Mouse (Mus musculus) stomach, embryonic 15.5 days (tissue): ENCODE measurements around the gene Acox1. TPM values are rescaled to one million over a fixed set of nuclear protein-coding genes. Genes with fewer than 3 reads are reported as not detected.

Experiments
- ATAC-seq: fragments of 200-750 bp; cut with Nextera tagmentation; 2 replicates; pipeline ENCODE4 v1.8.0; 2017; ENCODE audit warnings: low read depth, moderate number of reproducible peaks, moderate TSS enrichment; ENCODE audit not compliant: insufficient read depth, low FRiP score
- H3K27ac ChIP-seq: fragments of 300-500 bp; sonication (generic); 2 replicates; pipeline ENCODE4 v1.5.1; 2015; ENCODE audit warnings: mild to moderate bottlenecking, inconsistent platforms
- H3K27me3 ChIP-seq: fragments of 300-500 bp; sonication (generic); replicated peaks from 2 replicates; pipeline ENCODE4 v1.6.1; 2015; ENCODE audit warnings: inconsistent platforms
- H3K36me3 ChIP-seq: fragments of 300-500 bp; sonication (generic); 2 replicates; pipeline ENCODE4 v1.6.1; 2015; ENCODE audit warnings: inconsistent platforms
- H3K4me1 ChIP-seq: fragments of 300-500 bp; sonication (generic); 2 replicates; pipeline ENCODE4 v1.6.1; 2015; ENCODE audit warnings: inconsistent platforms
- H3K4me2 ChIP-seq: fragments of 300-500 bp; sonication (generic); 2 replicates; pipeline ENCODE4 v1.6.1; 2015; ENCODE audit warnings: mild to moderate bottlenecking, inconsistent platforms
- H3K4me3 ChIP-seq: fragments of 300-500 bp; sonication (generic); replicated peaks from 2 replicates; pipeline ENCODE4 v1.5.1; 2015; ENCODE audit warnings: inconsistent platforms
- H3K9ac ChIP-seq: fragments of 300-500 bp; sonication (generic); 2 replicates; pipeline ENCODE4 v1.6.1; 2015; ENCODE audit warnings: inconsistent platforms
- H3K9me3 ChIP-seq: fragments of 300-500 bp; sonication (generic); 2 replicates; pipeline ENCODE4 v1.6.1; 2016; ENCODE audit warnings: inconsistent platforms
- WGBS: fragments of 180-500 bp; shearing (Covaris S2); methylation state at CpG from one replicate; pipeline ENCODE4 v1.1.7; 2015; 5-methylcytosine and 5-hydroxymethylcytosine counted together
- polyA plus RNA-seq: library from polyadenylated mRNA; unstranded; fragments of >200 nt; fragmentation: Nextera tagmentation; extraction: Ambion mirVana; gene quantifications from 2 replicates; pipeline ENCODE4 v1.2.1, GENCODE M21; 2015

Acox1 gene
- polyA plus RNA-seq, 1 experiment from 2014 or later, result 33.6 TPM

DNA sequence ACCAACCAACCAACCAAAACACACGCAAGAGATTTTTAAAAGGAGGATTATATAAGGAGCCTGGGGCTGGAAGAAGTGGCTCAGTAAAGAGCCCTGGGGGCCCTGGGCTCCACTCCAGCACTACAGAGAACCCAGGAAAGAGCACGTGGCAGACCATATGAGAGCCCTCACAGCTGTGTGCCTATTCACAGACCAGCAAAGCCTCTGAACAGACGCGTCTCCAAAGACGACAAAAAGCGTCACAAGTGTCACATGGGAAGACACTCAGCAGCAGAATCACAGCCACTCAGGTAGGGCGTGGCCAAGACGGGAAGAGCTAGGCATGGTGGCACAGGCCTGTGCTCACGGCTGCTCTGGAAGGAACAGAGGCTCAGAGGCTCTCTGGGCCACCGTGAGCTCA, 36.7 kb downstream of the Acox1 start:
- no peaks in the 10 kb centered on the region for H3K9me3 ChIP-seq
- H3K27ac ChIP-seq, result peak overlapping the region; percentile 68
- WGBS, result 73% methylated on average over 10 of the region's 10 CpGs

DNA sequence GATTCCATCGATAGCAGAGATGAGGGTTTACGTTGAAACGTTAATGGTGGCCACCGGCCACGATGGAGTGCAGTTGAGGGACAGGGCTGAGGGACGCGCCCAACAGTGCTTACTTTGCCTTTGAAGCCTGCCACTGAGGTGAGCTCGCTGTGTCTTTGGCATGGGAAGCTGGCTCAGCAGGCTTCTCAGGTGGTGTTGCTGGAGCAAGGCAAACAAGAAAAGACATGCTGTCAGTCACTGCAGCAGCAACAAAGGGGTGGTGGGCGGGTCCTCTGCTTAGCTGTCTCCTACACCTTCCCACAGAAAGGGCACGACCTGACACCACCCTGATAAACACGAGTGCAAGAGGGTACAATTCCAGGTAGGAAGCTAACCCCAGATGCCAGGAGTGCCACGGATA, 37.5 kb downstream of the Acox1 start:
- Histone ChIP-seq H3K4me1 (peaks cover 4% of the 10 kb centered on the region), H3K9ac (no peak overlapping the region), H3K9me3 (no peaks in the 10 kb centered on the region), H3K36me3 (peaks cover 11% of the 10 kb centered on the region; the same call in 1 of the 2 replicates), H3K4me2 (no peak overlapping the region; the same call in 1 of the 2 replicates), H3K4me3 (no peak overlapping the region), H3K27ac (peak overlapping the region; percentile 68; the same call in 1 of the 2 replicates), H3K27me3 (no peaks in the 10 kb centered on the region)
- 42% methylated on average over 12 of the region's 12 CpGs for WGBS
- ATAC-seq, result 0 out of 2 replicates have a peak, but pooled peaks have one; percentile 27

More for the DNA sequence above, 36.7 kb downstream of the Acox1 start:
- H3K4me3 ChIP-seq, result no peak overlapping the region
- H3K27me3 ChIP-seq, result no peaks in the 10 kb centered on the region
- peaks cover 12% of the 10 kb centered on the region for H3K4me1 ChIP-seq
- 0 out of 2 replicates have a peak, but pooled peaks have one; percentile 24 for ATAC-seq
- H3K9ac ChIP-seq, result no peak overlapping the region
- H3K36me3 ChIP-seq, result peaks cover 6% of the 10 kb centered on the region; the same call in 1 of the 2 replicates
- H3K4me2 ChIP-seq, result no peak overlapping the region

DNA sequence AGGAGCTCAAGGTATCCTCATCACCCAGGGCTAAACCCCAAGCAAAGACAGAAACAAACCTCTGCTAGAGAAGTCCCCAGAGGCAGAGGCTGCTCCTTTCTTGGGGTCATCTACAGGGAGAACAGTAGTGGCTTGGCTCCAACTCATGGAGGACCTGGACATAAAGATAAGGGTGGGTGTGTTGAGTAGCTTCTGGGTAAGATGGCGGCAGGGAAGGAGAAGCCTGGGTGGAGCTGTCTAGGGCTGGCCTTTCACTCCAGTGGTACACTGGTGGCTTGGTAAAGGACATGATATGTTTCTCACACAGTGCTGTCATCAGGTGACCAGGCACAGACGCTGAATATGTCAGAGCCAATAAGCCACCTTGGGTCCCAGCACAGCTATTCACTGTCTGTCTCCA, 47.9 kb downstream of the Acox1 start:
- Histone ChIP-seq H3K9me3 (no peaks in the 10 kb centered on the region), H3K4me2 (no peak overlapping the region), H3K36me3 (peaks cover 51% of the 10 kb centered on the region), H3K9ac (no peak overlapping the region), H3K27me3 (no peaks in the 10 kb centered on the region), H3K27ac (no peak overlapping the region), H3K4me3 (no peak overlapping the region), H3K4me1 (no peaks in the 10 kb centered on the region; the same call in 1 of the 2 replicates)
- ATAC-seq, result peak; percentile 63; the same call in 1 of the 2 replicates
- WGBS, result 91% methylated on average over 2 of the region's 2 CpGs

DNA sequence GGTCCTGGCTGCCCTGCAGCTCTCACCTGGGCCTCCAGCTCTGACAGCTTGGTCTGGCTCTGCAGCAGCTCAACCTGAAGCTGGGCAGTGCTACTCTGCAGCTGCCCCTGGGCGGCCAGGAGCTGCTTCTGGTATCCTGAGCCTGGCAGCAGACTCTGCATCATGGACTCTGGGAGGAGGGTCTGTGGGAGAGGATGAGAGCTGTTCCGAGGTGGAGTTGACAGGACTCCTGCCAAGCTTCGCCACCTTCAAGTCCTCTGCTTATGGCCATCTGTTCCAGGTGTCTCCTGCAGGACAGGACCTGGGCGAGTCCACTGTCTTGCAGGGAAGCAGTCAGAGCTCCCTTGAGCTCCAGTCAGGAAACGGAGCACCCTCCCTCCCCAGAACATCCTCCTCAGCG, 49.5 kb downstream of the Acox1 start:
- Histone ChIP-seq H3K4me3 (no peak overlapping the region), H3K27me3 (no peaks in the 10 kb centered on the region), H3K4me1 (no peaks in the 10 kb centered on the region; the same call in 1 of the 2 replicates), H3K9me3 (no peaks in the 10 kb centered on the region), H3K4me2 (no peak overlapping the region), H3K27ac (no peak overlapping the region), H3K9ac (no peak overlapping the region), H3K36me3 (peaks cover 56% of the 10 kb centered on the region)
- 77% methylated on average over 6 of the region's 6 CpGs for WGBS
- ATAC-seq, result no peak

DNA sequence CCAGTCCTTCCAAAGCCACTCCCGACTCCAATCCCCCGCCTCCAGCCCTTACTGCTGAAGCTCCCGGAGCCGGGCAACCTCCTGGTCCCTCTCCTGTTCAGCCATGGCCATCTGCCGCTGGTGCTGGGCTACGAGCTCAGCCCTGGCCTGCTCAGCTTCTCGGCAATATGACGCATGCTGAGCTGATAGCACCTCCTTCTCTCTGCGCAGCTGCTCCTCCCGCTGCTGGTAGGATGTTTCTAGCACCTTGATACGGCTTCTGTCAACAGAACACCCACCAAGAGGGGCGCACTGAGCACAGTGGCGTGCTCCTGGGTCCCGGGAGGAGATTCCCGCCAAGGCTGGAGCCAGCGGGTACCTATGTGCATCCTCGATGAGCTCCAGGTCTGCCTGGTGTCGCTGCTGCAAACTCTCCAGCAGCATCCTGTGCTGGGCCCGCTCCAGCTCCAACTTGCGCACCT, 50.1 kb downstream of the Acox1 start:
- no peak overlapping the region for H3K9ac ChIP-seq
- H3K27ac ChIP-seq, result no peak overlapping the region
- no peaks in the 10 kb centered on the region; the same call in 1 of the 2 replicates for H3K4me1 ChIP-seq
- H3K4me2 ChIP-seq, result no peak overlapping the region
- 56% methylated on average over 20 of the region's 20 CpGs for whole genome bisulfite sequencing
- H3K27me3 ChIP-seq, result no peaks in the 10 kb centered on the region
- H3K4me3 ChIP-seq, result no peak overlapping the region
- no peak for ATAC-seq
- H3K36me3 ChIP-seq, result peaks cover 59% of the 10 kb centered on the region
- no peaks in the 10 kb centered on the region for H3K9me3 ChIP-seq

DNA sequence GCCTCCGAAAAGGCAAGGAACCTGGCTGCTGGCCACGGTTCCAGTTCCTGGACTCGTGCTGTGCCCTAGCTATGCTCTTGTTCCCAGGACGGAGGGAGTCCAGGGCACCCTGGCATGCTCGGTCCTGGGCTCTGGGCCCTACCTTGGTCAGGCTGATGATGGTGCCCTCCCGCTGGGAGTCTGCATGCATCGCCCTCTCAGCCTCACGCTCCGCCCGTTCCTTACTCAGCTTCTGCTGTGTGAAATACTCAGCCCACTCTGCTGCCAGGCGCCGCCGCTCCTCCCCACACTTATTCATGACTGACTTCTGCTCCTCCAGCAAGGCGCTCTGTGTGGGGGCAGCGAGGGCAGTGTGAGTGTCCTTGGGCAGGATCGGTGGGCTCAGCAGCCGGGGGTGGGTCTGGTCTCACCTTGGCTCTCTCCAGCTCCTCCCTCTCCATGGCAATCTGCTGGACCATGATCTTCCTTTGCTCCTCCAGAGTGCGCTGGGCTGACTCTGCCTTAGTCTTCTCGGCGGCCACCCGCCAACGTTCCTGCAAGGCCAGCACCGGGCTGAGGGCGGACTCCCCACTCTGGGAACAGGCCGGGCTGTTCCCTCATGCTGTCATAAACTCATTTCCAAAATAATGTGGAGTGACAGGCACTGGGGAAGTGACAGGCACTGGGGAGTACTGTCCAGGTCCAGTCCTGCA, 52.4 kb downstream of the Acox1 start:
- Histone ChIP-seq H3K4me2 (no peak overlapping the region), H3K27me3 (no peaks in the 10 kb centered on the region), H3K9me3 (no peaks in the 10 kb centered on the region), H3K4me3 (no peak overlapping the region), H3K27ac (peak overlapping the region; percentile 72; the same call in 1 of the 2 replicates), H3K4me1 (no peaks in the 10 kb centered on the region; the same call in 1 of the 2 replicates), H3K9ac (no peak overlapping the region), H3K36me3 (peaks cover 60% of the 10 kb centered on the region)
- ATAC-seq, result no peak
- 78% methylated on average over 25 of the region's 25 CpGs for WGBS

DNA sequence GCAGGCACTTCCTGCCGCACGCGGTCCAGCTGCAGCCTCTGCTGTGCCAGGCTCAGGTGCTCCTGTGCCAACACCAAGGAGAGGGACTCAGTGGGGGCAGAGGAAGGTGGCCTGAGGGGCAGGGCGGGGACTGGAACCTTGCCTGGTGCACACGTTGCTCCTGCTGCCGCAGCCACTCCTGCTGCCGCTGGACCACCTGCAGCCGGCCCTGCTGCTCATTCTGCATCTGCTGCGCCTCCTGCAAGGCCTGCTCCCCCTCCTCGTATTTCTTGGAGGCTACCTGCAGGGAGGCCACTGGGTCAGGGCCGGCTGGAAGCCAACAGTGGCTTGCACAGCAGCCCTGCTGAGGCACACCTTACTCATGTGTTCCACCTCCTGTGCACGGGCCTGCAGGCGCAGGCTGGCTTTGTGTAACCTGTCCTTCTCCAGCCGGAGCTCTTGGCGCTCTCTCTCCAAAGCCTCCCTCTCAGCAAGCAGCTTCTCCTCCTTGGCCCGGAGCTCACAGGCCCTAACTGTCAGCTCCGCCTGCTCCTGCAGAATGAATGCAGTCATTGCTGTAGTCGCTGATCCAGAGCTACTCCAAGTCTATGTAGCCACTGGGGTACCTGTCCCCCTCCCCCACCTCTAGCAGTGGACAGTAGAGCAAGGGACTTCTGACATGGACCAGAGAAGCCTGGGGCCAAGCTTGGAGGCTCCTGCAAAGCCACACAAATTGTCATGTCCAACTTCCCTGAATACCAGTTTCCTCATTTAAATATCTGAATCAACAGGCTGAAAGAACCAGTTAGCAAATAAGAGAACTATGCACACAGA, 53.2 kb downstream of the Acox1 start:
- WGBS, result 60% methylated on average over 18 of the region's 18 CpGs
- Histone ChIP-seq H3K27ac (peak overlapping the region; percentile 72), H3K4me2 (no peak overlapping the region), H3K27me3 (no peaks in the 10 kb centered on the region), H3K4me1 (no peaks in the 10 kb centered on the region; the same call in 1 of the 2 replicates), H3K4me3 (no peak overlapping the region), H3K36me3 (peaks cover 57% of the 10 kb centered on the region), H3K9ac (no peak overlapping the region), H3K9me3 (no peaks in the 10 kb centered on the region)
- ATAC-seq, result no peak

DNA sequence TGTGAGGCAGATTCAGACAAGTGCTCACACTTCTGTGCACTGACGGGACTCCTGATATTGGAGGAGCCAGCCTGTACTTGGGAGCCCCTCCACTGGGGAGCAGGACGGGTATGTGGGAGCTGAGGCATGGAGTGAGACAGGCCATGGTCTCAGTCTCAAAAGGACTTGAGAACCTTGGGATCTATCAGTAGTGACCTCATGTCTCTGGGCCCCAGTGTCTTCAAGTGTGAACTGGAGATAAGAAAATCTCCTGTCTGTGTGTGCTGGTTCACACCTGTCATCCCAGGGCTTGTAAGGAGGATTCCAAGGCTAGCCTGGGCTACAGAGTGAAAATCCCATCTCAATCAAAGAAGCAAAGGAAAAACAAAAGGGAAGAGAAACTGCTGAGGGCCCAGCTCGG, 55.4 kb downstream of the Acox1 start:
- ATAC-seq, result no peak
- Histone ChIP-seq H3K4me1 (peaks cover 6% of the 10 kb centered on the region), H3K27me3 (no peaks in the 10 kb centered on the region), H3K4me3 (no peak overlapping the region), H3K9ac (no peak overlapping the region), H3K4me2 (no peak overlapping the region), H3K36me3 (peaks cover 42% of the 10 kb centered on the region), H3K9me3 (no peaks in the 10 kb centered on the region), H3K27ac (no peak overlapping the region)
- 86% methylated on average over 3 of the region's 3 CpGs for WGBS

DNA sequence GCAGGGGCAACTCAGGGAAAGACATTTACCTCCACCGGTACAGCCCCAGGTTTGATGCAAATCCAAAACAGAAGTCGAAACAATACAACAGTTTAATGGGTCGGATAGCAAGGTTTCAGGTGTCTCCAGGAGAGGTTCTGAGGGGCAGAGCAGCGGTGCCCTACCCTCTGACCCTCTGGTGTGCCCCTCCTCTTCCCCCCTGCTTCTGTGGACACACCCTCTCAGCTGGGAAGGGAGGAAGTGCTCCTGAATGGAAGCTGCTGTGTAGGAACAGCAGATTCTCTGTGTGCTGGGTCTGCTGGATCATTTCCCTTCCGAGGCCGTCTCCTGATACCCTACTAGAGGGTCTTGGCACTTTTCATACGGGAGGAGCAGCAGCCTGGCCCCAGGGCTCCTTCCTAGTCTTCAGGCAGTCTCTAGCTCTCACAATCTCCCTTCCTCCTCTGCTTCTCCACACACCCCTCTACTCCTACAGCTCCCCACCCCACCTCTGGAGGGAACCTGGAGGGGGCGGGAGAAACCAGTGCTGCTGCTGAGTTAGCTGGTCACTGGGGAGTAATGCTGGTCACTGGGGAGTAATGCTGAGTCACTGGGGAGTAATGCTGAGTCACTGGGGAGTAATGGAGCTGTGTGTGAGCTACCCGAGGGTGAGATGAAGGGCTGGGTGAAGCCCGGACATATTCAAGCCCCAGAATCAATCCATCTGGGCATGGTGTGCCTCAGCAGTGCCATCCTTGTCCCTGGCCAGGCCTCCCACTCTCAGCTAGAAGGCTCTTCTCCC, 56.4 kb downstream of the Acox1 start:
- Histone ChIP-seq H3K9me3 (no peaks in the 10 kb centered on the region), H3K4me1 (peaks cover 10% of the 10 kb centered on the region), H3K27me3 (no peaks in the 10 kb centered on the region), H3K27ac (no peak overlapping the region), H3K4me2 (no peak overlapping the region), H3K36me3 (peaks cover 31% of the 10 kb centered on the region), H3K4me3 (no peak overlapping the region), H3K9ac (no peak overlapping the region)
- no peak for ATAC-seq
- 68% methylated on average over 10 of the region's 10 CpGs for WGBS

DNA sequence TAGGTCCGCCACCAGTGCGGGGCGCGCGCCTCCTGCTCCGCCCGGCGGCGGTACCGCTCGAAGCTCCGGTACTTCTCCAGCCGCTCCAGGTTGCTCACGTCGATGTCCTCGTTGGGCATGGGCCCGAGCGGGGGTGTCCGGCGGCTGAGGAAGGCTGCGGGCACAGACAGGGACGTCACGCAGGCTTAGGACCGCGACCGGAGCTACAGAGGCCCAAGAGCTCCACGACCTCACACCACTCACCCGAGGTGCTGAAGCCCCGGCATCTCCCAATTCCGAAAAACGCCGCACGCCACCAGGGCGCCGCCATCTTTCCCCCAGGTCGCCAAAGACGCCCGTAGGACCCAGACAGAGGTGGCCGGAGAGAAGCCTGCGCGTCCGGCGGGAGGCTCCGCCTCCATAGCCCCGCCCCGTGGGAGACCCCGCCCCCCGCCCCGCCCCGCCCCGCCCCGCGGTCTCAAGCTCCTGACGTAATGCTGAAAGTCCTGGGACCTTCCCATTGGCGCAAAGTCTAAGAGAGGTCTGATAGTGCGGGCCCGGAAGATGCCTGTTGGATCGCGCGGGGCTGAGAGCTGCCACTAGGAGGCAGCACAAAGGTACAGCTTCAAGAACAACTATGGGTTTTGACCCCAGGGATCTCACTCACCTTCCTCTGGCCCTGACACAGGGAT, 60.2 kb downstream of the Acox1 start, which contains the start of gene Mrpl38:
Mrpl38 (minus strand) TSS at position 401 of the 671 bp plus-strand sequence.
- Histone ChIP-seq H3K9me3 (no peaks in the 10 kb centered on the region), H3K4me1 (peaks cover 10% of the 10 kb centered on the region), H3K36me3 (peaks cover 14% of the 10 kb centered on the region), H3K27ac (peak within 1 kb of the TSS; percentile 74), H3K27me3 (no peaks in the 10 kb centered on the region), H3K9ac (peak within 1 kb of the TSS; percentile 80), H3K4me3 (peak within 1 kb of the TSS; percentile 97), H3K4me2 (peak within 1 kb of the TSS; percentile 75)
- ATAC-seq, result peak; percentile 94
- WGBS, result under 1% methylated on average over 60 of the region's 60 CpGs

DNA sequence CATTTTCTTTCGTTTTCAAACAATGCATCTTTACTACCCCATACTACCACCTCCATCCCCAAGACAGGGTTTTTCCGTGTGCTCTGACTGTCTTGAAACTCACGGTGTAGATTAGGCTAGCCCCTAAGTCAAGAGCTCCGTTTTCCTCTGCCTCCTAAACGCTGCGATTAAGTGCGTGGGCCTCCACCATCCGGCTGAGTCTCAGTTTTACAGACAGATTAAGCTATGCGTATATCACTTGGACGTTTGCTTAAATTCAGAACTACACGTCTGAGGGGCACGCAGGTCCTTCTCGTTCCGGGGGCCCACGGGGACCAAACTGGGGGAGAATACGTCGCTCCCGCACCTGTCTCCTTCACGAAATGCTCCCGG, 60.8 kb downstream of the Acox1 start:
- Histone ChIP-seq H3K27ac (peak overlapping the region; percentile 74), H3K4me3 (peak overlapping the region; percentile 97), H3K27me3 (no peaks in the 10 kb centered on the region), H3K9me3 (no peaks in the 10 kb centered on the region), H3K4me2 (peak overlapping the region; percentile 75), H3K9ac (peak overlapping the region; percentile 80), H3K36me3 (peaks cover 9% of the 10 kb centered on the region), H3K4me1 (peaks cover 10% of the 10 kb centered on the region)
- WGBS, result 1% methylated on average over 20 of the region's 20 CpGs
- no peak for ATAC-seq
